Mouse (Mus musculus): ENCODE data around the gene Igtp. TPM values are rescaled to one million over a fixed set of nuclear protein-coding genes. Genes with fewer than 3 reads are reported as not detected.
"Not testable (repeated sequence)": the region's sequence is repeated elsewhere in the genome, so short reads cannot be mapped to it uniquely, and the experiment has no call there.

The Igtp gene
- 1 to 10 TPM; 3.7 to 6.7 TPM for total RNA-seq (2021)
- long read RNA-seq, experiment 1, partial matches to known transcripts = 0 of 4 reads
- long read RNA-seq, experiment 1, other reads (novel, unspliced or antisense) = 0 of 4 reads
- long read RNA-seq, experiment 2, transcript Igtp-201 (3 exons, 2,022 nt) = major isoform, 5 of 7 reads
- long read RNA-seq, experiment 2, partial matches to known transcripts = 0 of 7 reads
- long read RNA-seq, experiment 2, other reads (novel, unspliced or antisense) = 1 of 7 reads

DNA sequence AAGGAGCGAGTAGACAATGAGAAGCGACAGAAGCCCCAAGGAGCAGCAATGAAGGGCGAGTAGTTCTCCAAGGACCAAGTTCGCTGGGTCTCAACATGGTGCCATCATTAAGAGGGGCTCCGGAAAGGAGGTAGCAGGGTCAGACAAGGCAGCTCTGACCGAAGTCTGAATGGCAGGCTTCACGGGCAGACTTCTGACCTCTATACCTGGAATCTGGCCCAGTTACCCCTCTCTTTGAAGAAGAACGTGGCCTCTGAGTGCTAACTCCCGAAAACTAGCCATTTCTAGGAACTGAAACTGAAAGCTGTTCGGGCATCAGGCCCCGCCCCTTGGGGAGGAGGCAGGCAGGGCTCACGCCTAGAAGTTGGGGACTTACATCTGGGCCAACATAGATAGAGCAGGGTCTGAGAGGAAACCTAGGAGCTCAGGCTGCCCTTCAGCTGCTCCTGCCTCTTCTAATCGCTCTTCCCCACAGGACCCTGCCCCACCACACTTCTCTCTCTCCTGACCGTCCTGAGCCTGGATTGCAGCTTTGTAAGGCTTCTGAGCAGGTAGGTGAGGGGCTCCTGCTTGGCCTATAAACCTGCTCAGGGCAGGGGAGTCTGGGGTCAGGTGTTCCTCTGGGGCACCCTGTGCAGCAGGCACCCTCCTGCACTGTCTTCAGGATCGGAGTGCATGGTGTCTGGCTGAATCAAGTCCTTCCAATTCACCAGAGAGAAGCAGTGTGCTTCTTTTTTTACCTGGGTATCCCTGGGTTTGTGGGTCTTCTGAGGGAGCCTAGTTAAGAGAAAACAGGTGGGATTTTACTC lies at the start of gene Igtp, which contains the start of gene Irgm2:
TSS of gene Igtp (plus strand) at position 328 of the 809 bp plus-strand sequence.
TSS of gene Irgm2 (plus strand) at position 390 of the 809 bp plus-strand sequence.
- DNase-seq = peak; percentile 63 to 74
- intact Hi-C loops (cut with DNase I) = not testable (repeated sequence)

DNA sequence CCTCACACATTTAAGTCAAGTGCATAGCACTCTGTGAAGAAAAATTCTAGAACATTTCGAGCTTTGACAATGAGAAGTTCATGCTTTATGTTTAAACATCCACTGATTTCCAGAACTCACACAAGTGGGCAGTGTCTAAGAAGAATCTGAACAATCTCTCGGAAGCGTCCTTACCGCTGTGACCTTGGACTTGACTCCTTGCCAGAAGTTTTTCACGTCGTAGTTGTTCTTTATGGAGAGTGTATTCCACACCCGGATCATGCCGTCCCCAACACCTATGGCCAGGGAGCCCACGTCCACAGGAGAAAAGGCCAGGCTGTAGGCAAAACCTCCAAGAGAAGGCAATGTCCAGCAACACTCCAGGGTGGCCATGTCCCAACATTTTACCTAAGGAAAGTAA lies 43.9 kb upstream of the Igtp start:
- no peak for DNase-seq

DNA sequence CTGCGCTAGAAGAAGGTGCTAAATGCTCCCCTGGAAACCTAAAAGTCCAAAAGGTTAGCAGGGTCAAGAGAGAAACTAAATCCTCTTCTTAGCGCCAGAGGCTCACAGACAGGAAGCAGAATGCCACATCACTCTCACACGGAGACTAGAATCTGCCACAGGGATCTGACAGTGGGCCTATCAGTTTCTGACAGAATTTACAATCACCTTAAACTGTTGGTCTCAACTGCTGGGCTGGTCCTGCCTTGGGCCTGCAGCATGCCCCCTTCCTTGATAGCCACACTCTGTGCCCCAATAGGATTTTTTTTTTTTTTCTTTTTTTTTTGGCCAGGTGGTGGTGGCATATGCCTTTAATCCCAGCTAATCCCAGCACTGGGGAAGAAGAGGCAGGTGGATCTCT lies 42.5 kb upstream of the Igtp start:
- DNase-seq = no peak
- intact Hi-C loops (cut with DNase I) = no loop called here

More for the DNA sequence above, 43.9 kb upstream of the Igtp start:
- intact Hi-C loops (cut with DNase I) = no loop called here

DNA sequence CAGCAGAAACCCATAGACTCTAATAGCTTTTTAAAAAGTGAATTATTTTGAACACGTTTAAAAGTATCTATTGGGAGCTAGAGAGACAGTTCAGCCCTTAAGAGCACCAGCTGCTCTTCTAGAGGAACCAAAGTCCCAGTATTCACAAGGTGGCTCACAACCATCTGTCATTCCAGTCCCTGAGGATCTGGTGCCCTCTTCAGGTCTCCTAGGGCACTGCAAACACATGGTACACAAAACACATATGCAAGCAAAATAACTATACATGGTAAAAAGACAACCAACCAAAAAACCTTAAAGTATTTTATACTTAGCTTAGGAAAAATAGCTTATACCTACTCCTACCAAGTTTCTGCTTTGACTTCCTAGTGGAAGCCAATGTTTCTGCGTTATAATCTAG lies 34.3 kb upstream of the Igtp start:
- intact Hi-C loops (cut with DNase I) = loop anchor here (5.0 kb wide), 1 partner anchor 53 kb away; no protein-coding TSS in a partner anchor
- no peak for DNase-seq

DNA sequence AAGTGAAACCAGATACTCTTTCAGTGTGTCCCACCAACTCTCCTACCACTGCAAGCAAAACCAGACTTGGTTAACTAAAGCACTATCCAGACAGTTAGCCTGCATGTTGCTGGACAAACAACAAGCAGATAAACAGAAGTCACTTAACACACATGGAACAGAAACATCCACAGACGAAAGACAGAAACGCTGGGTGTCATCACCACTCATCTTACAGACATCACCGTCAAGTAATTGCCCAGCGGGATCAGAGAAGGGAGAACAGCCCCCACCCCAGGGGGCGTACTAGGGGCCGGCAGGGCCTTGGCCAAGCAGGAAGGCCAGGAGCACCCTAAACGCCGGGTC lies 31.6 kb upstream of the Igtp start:
- DNase-seq = no peak
- intact Hi-C loops (cut with DNase I) = loop anchor here (5.0 kb wide), 1 partner anchor 55 kb away; no protein-coding TSS in a partner anchor

DNA sequence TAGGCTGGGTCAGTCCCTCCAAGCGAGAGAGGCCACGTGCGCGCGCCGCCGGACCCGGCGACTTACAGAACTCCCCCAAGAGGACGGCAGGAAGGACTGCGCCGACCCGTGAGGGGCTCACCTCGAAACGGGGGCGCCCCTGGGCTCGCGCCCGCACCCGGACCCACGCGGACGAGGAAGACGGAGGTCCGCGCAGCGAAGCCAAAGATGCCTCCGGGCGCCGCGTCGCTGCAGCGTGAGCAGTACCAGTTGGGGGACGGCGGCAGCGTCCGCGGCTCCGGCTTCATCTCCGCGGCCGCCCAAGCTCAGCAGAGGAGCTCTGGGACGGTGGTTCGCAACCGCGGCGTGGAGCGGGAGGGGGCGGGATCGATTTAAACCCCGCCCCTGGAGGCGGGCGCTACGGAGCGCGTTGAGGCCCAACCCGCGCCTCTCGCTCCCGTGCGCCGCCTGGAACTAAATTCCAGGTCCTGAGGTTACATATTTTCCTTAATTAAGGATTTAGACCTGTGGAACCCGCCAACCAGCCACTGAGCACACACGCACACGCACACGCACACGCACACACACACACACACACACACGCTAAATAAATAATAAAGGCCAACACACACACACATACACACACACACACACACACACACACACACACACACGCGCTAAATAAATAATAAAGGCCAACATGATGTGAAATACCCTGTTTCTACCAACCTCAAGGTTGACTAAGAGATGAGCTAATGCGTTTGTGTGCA lies 31.0 kb upstream of the Igtp start, which contains the start of gene Gemin5:
TSS of gene Gemin5 (minus strand) at position 373 of the 749 bp plus-strand sequence.
- DNase-seq = peak; percentile 75 to 82
- intact Hi-C loops (cut with DNase I) = loop anchor here (5.0 kb wide), 1 partner anchor 56 kb away; no protein-coding TSS in a partner anchor

DNA sequence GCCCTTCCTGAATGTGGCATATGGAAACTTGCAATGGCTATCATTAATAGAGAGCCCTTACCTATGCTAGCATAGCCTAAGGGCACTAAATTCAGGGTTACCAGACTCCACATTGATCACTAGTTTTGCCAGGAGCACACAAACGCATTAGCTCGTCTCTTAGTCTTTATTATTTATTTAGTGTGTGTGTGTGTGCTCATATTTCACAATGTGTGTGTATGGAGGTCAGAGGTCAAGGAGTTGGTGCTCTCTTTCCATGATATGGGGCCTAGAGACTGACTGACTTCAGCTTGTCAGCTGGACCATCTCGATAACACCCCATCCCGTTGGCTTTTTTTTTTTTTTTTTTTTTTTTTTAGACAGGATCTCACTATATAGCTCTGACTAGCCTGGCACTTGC lies 29.7 kb upstream of the Igtp start:
- intact Hi-C loops (cut with DNase I) = loop anchor here (5.0 kb wide), 1 partner anchor 57 kb away; no protein-coding TSS in a partner anchor
- no peak for DNase-seq

DNA sequence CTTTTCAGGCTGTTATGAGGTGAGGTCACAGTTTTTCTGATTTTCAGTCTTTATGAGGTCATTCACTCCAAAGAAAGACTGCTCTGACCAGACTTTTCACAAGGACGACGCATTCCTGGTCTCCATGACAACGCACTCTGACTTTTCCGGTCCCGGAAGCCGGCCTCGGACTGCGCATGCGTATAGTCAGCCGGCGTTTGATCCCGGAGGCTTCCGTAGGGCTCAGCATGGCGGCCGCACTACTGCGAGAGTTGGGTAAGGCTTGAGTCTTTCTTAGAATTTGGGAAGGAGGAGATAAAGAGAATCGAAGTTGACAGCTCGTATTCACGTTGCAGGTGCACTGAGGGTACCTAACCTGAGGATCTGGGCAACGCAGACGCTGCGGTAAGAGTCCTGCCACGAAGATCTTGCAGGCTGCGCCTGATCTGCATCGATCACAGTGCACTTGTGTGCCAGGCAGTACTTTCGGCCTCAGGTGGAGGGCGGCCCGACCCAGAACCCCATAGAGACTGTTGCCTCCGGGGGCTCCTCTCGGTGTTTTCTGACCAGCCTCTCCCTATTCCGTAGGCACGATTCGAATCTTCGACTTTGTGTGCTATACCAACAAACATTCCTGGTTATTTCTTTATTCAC lies 27.8 kb upstream of the Igtp start, which contains the start of gene Mrpl22:
TSS of gene Mrpl22 (plus strand) at position 203 of the 633 bp plus-strand sequence.
- intact Hi-C loops (cut with DNase I) = no loop called here
- peak; percentile 87 to 94 for DNase-seq

DNA sequence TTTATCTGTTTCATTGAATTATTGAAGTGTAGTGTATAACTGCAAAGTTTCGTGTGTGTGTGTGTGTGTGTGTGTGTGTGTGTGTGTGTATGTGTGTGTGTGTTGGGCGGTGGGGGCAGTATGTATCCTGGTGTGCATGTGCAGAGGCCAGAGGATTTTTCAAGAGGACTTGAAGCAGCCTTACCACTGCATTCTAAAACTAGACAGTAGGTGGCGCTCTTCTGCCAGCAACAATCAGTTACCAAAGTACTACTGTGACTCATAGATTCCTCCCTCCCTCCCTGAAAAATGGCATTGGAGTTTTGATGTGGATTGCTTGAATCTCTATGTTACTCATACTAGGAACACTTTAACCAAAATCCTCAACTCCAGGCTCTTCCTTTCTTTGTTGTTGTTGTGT lies 19.8 kb upstream of the Igtp start:
- peak in 1 of 2 experiments; percentile 53 for DNase-seq
- intact Hi-C loops (cut with DNase I) = loop anchor here (2.0 to 5.0 kb wide), 2 partner anchors 45 to 123 kb away; no protein-coding TSS in a partner anchor

DNA sequence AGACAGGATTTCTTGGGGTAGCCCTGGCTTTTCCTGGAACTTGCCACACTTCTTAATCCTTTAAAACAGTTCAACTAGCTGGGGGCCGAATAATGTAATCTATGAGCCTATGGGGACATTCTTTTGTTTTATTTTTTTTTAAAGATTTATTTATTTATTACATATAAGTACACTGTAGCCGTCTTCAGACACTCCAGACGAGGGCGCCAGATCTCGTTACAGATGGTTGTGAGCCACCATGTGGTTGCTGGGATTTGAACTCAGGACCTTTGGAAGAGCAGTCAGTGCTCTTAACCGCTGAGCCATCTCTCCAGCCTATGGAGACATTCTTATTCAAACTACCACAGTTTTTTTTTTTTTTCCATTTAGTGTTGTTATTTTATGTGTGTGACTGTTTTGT lies 19.4 kb upstream of the Igtp start:
- intact Hi-C loops (cut with DNase I) = loop anchor here (2.0 to 5.0 kb wide), 2 partner anchors 45 to 122 kb away; no protein-coding TSS in a partner anchor

DNA sequence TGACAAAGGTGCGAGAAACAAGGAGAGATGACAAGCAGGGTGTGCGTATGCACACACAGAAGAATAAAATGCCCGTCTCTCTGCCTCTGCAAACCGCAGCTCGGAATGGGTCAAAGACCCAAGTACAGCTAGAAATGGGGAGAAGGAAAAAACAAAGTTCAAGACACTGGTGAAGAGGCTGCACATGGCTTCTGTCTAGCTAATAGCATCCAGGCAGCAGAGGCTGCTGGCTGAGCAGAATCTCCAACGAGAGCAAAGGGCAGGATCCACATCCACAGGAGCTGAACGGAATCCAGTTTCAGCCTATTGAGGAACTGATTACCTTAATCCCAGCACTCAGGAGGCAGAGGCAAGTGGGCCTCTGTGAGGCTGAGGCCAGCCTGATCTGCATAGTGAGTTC lies 18.6 kb upstream of the Igtp start:
- DNase-seq = no peak
- intact Hi-C loops (cut with DNase I) = no loop called here

More for the DNA sequence above, 19.4 kb upstream of the Igtp start:
- DNase-seq = not testable (repeated sequence)

DNA sequence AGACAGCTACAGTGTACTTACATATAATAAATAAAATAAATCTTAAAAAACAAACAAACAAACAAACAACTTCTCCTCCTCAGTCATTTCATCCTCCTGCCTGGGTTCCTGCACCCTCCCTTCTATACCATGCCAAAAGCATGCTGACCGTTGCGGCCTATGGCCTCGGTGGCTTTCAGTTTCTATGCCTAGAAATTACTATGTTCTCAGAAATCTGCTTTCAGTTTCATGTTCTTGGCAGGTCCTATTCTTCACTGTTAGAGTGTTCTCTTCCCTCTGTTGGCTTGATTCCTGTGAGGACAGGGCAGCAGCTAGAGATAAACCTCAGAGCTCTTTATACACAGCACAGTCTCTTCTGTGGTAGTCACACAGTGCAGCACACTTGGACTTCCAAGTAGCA lies 15.8 kb upstream of the Igtp start:
- intact Hi-C loops (cut with DNase I) = no loop called here

DNA sequence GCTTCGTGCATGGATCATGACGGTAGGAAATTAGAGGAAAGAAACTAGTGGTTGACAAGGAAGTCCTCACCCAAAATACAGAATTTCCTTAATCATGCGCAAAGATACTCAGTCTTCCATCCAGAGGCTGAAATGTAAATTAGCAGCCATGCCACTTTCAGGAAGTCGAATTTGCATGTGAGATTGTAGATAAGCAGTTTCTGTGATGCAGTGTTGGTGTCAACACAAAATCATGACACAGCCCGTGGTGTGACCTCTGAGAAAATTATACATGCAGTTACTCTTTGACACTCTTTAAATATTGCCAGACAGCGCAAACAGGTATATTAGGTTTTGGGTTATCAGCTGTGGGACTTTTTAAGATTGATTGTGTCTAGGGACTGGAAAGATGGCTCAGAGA lies 9.7 kb upstream of the Igtp start:
- intact Hi-C loops (cut with DNase I) = no loop called here
- DNase-seq = no peak

More for the DNA sequence above, 15.8 kb upstream of the Igtp start:
- DNase-seq = no peak

DNA sequence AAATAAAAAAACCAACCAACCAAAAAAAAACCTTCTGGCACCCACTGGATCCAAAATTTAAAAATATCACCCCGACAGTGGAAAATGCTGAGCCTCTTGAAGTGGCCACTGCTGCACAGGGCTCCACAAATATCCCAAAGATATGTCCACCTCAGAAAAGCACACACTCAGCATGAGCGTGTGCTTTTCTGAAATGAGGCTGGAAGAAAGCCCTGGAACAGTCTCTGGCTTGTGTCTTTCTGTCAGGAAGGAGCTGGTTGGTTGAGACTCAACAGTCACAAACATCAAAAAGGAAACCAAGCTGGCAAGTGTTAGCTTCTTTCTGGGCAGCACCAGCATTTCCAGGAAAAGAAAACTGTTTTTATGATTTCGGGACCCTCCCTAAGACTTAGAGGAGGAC lies 6.0 kb upstream of the Igtp start:
- intact Hi-C loops (cut with DNase I) = no loop called here
- DNase-seq = no peak

DNA sequence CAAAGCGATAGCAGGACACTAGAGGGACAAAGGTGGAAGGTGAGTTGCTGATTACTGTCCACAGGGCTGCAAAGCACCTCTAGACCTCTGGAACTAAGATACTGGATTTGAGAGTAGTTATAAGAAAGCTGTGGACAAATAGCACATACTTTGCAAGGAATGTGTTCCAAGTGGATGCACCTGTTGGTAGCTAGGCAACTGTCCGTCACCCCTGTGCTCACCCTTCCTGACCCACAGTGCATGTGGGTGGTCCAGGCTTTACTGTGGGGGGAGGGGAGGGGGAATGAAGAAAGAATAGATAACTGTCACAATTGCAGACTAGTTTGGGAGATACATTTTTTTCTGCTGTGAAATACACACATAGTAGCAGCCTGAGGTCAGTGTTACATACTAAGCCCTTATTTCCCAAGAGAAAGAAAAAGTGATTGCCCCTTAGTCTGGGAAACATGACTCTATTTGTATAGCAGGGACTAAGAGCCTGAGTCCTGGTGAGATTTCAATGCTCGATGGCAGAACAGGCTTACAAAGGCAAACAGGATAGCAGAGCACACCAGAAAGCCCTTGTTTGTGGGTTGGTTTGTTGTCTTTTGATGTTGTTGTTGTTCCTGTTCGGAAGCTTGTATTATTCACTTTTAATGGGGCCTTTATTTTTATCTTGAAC lies 5.4 kb upstream of the Igtp start:
- intact Hi-C loops (cut with DNase I) = no loop called here
- DNase-seq = no peak

DNA sequence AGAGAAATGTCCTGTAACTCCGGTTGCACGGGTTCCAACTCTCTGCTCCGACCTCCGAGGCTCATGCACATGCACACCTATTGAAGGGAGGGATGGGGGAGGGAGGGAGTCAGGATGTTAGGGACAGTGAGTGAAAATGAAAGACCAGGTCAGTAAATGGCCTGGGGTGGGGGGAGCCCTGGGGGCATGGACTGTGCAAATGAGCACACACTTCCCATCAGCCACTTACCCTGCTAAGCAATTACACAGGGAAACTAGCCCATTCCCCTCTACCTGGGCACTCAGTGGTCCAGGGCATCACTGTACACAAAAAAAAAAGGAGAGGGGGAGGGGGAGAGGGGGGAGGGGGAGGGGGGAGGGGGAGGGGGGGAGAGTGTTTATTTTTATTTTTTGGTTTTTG lies 693 bp upstream of the Igtp start:
- intact Hi-C loops (cut with DNase I) = no loop called here
- DNase-seq = no peak

DNA sequence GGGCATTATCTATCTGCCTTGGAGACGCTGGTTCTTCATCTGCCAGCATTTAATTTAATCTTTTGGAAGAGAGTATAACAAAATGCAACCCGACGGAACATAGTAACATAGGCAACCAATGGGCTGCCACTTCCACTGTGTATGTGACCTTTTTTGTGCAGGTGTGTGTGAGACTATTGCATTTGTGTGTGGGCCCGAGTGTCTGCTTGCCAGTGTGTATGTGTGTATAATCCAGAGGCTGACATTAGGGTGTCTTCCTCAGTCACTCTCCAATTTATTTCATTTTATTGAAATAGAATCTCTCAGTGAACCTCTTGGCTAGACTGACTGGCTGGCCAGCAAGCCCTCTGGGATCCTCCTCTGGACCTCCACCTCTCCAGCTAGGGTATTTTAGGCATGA lies 870 bp downstream of the Igtp start:
- DNase-seq = no peak
- intact Hi-C loops (cut with DNase I) = no loop called here

DNA sequence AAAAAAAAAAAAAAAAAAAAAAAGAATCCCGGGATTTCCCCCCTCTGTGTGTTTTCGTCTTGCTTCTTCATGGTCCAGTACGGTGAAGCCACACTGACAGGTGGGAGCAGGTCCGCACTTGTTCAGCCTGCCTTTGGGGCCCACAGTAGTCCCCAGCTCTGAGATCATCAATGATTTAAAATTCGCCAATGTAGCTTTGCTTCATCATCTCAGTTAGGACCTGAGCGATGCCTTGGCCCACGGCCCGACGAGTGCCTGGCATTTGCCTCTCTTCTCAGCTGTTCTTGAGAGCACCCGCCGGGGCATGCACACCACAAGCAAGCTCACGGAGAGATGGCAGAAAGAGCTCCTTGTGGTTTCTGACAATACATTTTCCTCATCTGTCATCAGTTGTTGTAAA lies 1.7 kb downstream of the Igtp start:
- intact Hi-C loops (cut with DNase I) = no loop called here

DNA sequence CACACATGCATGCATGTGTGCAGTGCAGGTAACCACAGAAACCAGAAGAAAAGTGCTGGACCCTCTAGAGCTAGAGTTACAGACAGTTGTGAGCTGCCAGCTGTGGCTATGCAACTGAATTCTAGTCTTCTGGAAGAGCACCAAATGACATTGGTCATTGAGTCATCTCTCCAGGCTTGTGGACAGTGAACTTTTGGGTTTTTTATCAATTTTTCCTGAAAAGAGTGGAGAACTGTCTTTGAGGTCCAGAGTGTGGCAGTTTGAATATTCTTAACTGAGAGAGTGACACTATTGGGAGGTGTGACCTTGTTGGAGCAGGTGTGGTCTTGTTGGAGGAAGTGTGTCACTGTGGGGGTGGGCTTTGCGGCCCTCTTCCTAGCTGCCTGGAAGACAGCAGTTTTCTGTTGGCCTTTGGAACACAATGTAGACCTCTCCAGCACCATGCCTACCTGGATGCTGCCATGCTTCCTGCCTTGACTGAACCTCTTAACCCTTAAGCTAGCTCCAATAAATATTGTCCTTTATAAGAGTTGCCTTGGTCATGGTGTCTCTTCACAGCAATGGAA lies 11.0 kb downstream of the Igtp start:
- intact Hi-C loops (cut with DNase I) = no loop called here
- DNase-seq = no peak

More for the DNA sequence above, 1.7 kb downstream of the Igtp start:
- no peak for DNase-seq

Data from gastrocnemius, postnatal 36 days (tissue).